Mouse (Mus musculus) neutrophil, adult 59 days (primary cell): ENCODE measurements around the gene Pecr. TPM values are rescaled to one million over a fixed set of nuclear protein-coding genes. Genes with fewer than 3 reads are reported as not detected.

Experiments
- total RNA-seq, 2 experiments: library from RNA; stranded (reverse); gene quantifications; 1 replicate in 1 of 2; 2 replicates in 1 of 2; pipeline ENCODE4 v1.2.4; 2023

Pecr gene
- total RNA-seq: 1 to 10 TPM; 5.6 to 7.1 TPM

DNA sequence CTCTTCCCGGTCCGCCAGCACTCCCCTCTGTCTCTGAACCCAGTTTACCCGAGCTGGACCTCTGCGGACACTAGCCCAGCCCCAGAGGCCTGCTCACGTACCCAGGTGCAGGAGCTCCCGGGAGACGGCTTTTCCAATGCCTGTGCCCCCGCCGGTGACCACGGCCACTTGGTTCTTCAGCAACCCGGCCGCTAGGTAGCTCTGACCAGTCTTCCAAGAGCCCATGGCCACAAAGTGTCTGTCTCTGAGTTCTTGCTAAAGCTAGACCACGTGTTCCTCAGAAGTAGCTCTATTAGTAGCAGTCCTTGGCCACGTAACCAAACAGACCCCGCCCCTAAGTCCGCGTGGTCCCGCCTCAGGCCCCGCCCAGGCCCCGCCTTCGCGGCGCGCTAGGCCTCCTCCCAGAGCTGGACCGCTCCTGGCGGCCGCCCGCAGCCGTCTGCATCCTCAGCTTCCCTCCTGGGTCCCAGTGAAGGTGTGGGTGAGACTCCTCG is at the start of gene Pecr, which contains the start of gene Tmem169:
Gene Pecr, minus strand, starts transcription at position 323 of the 494 bp plus-strand sequence.
Gene Tmem169, plus strand, starts transcription at position 378 of the 494 bp plus-strand sequence.

GRCm38 (mm10) chr1:72307317-72307798 is 23.2 kb upstream of the Pecr start, which contains the start of gene Xrcc5:
Gene Xrcc5, plus strand, starts transcription at chr1:72307421.

GRCm38 (mm10) chr1:72211701-72212699 is 72.1 kb downstream of the Pecr start, which contains the start of gene Mreg:
Gene Mreg, minus strand, starts transcription at chr1:72212307.

Other genes starting within 250 kb of the Pecr start
- gene Mreg, start 72.0 kb downstream of the Pecr start, total RNA-seq: 1 to 10 TPM; 3.7 to 6.7 TPM
- gene Tmem169, start 55 bp upstream of the Pecr start, total RNA-seq: not detected
- 1 to 10 TPM; 1.2 to 1.9 TPM for gene Xrcc5, start 23.1 kb upstream of the Pecr start, total RNA-seq